Mouse (Mus musculus) cerebellum, adult 9-10 months (tissue): ENCODE measurements around the gene Prcp.
"Not testable (repeated sequence)": the region's sequence is repeated elsewhere in the genome, so short reads cannot be mapped to it uniquely, and the experiment has no call there.

ENCODE experiments used
- DNase-seq: peaks from one replicate; pipeline ENCODE4 v3.0.0; 2022

Gene Prcp

DNA sequence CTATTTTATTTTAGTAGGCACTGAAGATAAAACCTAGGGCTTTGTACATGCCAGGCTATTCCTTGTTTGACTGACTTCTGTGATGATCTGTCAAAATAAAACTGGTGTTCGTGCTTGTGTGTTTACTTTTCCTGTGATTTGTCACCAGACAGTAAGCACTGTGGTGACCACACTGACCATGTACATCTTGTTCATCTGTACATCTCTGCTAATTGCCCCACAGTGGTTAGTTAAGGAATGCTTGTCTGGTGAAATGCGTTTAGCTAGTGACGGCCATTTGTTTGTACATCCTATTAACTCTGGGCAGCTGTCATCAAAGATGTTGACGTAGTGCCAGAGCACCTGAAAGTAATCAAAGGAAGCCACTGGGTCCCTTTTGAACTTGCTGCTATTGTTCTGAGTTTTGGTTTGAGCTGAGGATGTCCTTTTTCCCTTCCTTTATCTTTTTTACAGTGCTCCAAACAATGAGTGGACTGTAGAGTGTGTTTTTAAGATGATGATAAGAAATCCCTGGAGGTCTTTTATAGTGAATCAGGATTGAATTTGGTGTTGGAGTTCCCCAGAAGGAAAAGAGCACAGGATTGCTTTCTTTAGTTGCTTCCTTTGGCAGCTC lies 16.5 kb downstream of the Prcp start:
- DNase-seq = no peak

DNA sequence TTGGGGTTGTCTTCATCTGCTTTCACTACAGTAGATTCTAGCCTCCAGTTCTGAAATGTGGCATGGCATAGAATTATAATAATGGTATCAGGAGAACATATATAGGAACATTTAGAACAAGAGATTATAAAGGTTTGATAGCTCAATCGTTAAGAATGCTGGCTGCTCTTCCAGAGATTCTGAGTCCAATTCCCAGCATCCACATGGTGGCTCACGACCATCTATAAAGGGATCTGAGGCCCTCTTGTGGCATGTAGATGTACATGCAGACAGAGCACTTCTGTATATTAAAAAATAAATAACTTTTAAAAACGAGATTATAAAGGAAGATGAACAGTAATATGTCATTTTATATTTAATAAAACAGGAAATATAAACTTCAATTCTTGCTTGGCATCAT lies 19.2 kb downstream of the Prcp start:
- DNase-seq = no peak

DNA sequence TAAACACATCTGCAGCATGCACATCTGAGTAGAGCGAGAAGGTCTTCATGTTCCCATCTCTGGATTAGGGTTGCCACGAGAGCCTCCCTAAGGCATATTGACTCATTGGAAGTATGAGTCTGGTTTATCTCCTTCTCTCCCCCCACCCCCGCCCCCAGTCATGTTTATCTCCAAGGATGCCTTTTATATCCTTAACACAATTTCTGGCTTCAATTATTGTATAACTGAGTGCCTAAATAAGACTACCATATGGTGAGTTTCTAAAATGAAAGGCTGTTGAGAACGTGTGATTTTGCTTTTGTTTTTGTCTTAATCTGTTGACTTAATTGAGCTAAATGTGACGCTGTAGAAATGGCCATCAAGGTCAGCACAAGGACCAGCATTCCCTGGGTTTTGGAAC lies 21.8 kb downstream of the Prcp start:
- DNase-seq = no peak

- DNase-seq = no peak
Measured at GRCm38 (mm10) chr7:92897021-92897420, 22.8 kb downstream of the Prcp start.

DNA sequence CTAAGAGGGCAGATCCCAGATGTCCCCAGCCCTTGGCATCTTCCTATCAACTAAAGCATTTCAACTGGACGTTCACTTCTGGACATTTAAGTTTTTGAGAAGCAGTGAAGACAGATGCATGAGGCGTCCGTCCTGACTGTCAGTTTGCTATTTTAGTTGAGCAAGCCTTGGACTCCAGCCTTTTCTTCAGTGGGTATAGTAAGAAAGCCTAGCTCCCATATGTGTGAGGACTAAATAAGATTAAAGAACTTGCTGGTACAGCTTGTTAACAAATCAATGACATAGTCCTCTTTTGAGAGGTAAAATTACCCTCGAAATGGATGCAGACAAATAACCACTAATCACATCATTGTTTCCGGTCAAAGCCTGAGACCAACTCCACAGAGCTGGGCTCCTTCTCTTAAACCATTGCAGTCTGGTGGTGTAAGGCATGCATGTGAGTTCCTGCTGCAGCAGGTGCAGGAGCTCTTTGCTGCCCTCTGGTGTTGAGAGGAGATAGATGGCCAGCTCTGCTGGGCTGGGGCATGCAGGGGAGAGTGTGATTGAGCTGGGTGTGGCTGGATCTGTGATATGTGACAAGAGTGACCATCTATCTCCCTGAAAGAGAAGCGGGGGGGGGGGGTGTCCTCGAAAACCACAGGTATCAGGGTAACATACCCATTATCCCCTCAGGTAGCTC lies 29.2 kb downstream of the Prcp start:
- DNase-seq = peak; percentile 72

- DNase-seq = not testable (repeated sequence)
Measured at GRCm38 (mm10) chr7:92904285-92904684, 30.0 kb downstream of the Prcp start.

- no peak for DNase-seq
Measured at GRCm38 (mm10) chr7:92920172-92920856, 46.0 kb downstream of the Prcp start.

GRCm38 (mm10) chr7:92920857-92921172 lies 46.5 kb downstream of the Prcp start:
- DNase-seq = no peak

GRCm38 (mm10) chr7:92932792-92933191 lies 58.5 kb downstream of the Prcp start:
- no peak for DNase-seq

DNA sequence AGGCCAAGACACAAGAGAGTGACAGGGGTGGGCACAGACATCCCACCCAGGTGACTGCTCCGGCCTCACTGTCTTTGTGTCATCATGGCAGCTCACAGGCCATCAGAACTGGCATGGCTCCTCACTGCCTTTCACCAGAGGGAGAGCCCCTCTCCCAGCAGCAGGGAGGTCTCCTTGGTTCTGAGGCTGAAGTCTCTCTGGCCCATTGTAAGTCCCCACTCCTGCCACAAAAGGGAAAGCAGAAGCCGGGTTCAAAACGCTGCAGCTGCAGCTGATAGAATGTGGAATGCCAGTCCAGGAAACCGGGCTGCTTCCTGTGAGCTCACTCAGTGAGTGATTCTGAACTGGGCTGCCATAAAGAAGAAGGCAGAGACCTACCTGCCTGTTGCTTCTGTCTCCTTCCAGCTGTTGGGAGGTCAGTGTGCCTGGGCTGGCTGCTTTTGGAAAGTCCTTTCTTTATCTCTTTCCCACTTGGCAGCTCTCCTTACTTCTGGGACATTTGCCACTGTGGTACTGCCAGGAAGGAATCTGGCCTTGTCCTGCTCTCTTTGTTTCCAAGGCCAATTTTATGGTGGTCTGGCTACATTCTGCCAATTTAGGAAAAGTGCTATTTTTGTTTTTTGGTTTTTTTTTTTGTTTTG lies 59.2 kb downstream of the Prcp start:
- not testable (repeated sequence) for DNase-seq

GRCm38 (mm10) chr7:92936747-92937146 lies 62.5 kb downstream of the Prcp start:
- DNase-seq = no peak

DNA sequence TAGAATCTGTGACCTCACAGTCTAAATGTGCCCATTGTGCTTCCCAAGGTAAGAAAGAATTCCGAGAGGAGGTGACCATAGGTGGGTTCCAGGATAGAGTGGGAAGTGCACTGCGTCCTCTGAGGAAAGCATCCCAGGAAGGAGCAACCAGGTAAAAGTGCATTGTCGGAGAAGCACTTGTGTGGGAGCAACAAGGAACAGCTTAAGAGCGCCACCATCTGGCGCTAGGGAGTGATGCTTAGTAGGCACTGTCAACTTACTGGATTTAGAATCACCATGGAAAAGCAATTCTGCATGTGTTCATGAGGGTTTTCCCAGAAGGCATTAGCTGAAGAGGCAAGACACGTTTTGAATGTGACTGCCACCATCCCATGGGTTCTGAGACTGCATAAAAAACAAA lies 63.7 kb downstream of the Prcp start:
- DNase-seq = no peak

DNA sequence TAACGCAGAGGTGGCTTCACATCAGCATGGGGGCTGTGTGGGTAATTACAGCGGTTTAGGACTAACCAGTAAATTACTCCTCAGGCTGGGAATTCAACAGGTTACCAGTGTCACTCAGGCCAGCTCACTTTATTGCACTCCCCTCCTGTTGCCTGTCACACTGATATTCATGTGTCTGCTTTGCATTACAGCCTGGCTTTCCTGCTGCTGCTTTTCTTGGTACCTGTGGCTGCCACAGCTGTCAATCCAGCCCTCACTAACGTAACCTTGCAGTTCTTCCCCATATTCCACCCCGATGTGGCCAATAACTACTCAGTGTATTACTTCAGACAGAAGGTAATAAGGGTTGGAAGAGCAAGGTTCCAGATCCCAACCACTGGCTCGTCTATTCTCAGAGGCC lies 65.5 kb downstream of the Prcp start:
- DNase-seq = no peak

DNA sequence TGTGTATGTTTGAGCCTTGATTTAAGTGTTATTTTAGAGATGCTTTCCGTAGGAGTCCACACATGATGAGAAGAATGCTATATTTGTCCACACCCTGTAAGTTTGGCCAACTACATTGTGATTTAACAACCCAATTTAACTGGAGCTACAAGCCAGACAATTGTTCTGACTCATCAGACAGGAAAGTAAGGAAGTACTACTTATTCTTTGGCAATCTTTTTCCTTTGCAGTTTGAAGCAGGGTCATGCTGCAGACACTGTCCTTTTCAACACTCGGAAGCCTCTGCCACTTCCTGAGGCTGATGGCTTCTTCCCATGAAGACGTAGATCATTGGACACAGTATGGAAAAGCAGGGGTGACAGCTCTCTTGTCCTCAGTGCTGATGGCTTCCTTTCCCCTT lies 76.5 kb downstream of the Prcp start:
- no peak for DNase-seq

- DNase-seq = no peak
Measured at GRCm38 (mm10) chr7:92952210-92952609, 77.9 kb downstream of the Prcp start.

DNA sequence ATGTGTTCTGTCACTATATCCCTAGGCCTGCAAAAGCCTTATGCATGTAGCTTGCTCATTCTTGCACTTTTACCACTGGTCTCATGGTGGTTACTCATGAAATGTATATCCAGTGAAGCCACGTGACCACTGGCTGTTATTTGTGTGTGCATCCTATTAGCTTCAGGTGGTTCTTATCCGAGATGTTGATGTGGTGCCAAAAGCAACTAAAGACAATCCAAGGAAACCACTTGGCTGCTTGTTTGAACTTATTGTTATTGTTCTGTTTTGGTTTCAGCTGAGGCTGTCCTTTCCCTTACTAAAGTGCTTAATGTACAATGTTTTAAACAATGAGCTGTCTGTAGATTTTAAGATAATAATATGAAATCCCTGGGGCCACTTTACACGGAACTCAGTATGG lies 85.5 kb downstream of the Prcp start:
- DNase-seq = no peak

- DNase-seq = no peak
Measured at GRCm38 (mm10) chr7:92961876-92962275, 87.6 kb downstream of the Prcp start.

DNA sequence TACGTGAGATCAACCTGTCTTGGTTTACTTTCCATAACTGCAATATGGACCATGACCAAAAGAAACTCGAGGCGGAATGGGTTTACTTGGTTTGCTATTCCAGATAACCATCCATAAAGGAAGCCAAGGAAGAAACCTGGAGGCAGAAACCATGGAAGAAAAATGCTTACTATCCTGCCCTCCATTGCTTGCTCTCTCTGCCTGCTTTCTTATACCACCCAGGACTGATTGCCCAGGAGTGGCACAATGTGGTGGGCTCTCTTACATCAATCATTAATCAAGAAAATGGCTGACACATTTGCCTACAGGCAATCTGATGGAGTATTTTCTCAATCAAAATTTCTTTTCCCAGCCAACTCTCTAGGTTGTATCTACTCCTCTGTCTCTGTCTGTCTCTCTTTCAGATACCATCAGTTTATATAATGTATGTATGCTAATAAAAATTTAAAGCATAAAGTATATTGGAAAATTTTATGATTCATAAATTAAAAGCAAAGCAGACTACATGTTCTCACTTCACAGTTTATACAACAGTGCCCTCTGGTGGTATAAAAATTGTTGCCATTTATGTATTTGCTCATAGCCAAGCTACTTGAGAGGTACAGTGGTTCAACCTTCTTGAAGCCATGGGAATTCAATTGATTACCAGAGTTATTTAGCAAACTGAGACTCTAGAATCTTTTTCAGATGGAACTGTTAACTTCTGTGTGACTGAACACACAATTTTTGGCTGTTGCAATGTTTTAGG lies 90.7 kb downstream of the Prcp start:
- peak; percentile 84 for DNase-seq

DNA sequence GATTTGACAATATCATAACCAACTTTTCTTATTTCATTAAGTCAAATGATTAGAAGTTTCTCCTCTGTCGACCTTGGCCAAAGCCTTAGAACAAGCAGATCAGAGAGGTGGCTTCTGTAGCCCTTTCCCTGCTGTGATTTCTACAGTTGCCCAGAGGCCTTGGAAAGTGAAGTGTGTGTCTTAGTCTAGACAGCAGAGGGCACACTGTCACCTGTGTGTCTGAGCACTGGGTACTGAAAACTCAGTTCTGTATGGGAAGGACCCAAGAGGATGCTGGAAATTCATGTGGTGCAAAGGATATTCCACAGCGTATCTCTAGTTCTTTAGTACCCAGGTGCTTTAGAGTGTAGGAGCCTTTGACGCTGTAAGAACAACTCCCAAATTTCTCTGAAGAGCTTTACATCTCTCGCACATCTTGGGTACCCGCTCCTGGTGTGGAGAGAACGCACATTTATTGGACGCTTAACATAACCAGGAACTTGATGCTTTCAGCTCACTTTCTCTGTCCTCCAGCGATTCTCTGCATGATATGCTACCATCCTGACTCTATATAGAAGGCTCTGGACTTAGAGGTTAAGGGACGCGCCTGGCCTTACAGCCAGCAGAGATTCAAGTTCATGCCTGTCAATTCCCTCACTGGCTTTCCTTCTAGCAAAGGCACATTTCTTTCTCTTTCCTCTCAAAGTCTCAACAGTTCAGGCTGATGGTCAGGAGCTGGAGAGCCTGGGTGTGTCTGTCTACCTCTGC lies 93.3 kb downstream of the Prcp start:
- DNase-seq = peak; percentile 58

- DNase-seq = no peak
Measured at GRCm38 (mm10) chr7:92977429-92977828, 103.2 kb downstream of the Prcp start.

DNA sequence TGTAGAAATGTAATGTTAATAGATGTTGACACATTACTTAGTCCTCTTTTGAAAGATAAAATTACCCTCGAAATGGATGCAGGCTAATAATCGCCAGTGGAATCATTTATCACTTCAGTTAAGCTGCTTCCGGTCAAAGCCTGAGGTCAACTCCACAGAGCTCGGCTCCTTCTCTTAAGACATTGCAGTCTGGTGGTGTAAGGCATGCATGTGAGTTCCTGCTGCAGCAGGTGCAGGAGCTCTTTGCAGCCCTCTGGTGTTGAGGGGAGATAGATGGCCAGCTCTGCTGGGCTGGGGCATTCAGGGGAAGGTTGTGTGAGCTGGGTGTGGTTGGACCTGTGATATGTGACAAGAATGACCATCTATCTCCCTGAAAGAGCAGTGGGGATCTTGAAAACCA lies 104.0 kb downstream of the Prcp start:
- DNase-seq = no peak

- not testable (repeated sequence) for DNase-seq
Measured at GRCm38 (mm10) chr7:92978720-92979119, 104.5 kb downstream of the Prcp start.

DNA sequence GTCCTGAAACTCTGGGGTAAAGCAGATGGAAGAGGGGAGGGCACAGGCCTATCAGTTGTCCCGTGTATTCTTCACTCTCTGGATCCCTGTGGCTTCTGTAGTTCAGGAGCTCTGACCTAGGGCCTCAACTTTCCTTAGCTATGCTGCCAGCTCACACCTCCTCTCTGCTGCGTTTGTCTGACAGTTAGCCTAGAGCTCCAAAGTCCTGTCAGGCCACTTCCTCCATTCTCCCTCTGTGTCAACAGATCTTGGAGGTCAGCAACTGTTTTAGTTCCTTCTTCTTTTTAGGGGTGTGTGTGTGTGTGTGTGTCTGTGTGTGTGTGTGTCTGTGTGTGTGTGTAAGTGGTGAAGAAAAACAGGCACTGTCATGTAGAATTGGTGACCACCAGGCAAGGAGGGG lies 106.5 kb downstream of the Prcp start:
- no peak for DNase-seq
